Mouse (Mus musculus) adipocyte (in vitro differentiated cells): ENCODE measurements around the gene Zbtb42.

Experiments
- DNase-seq: peaks from one replicate; pipeline ENCODE4 v3.0.0-alpha.2; 2016; ENCODE audit warnings: low spot score

Zbtb42 gene

GRCm38 (mm10) chr12:112661851-112662250, 16.8 kb upstream of the Zbtb42 start:
- DNase-seq, result no peak

DNA sequence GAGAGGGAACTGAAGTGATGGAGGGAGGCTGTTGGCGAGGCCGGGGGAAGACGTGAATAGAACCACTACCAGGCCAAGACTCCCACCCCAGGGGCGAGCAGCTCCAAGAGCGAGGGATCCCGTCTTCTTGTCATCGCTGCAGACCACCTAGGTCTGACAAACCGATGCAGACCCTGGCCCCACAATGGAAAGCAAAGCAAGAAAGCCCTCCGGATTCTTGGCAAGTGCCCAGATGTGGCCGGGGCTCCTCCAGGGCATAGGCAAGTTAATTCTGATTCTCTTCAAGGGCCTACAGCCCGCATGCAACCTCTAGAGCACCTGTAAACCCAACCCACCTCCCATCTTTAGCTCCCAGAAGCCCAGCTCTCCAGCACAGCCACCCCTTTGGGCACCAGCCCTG, 15.3 kb upstream of the Zbtb42 start:
- DNase-seq, result no peak

DNA sequence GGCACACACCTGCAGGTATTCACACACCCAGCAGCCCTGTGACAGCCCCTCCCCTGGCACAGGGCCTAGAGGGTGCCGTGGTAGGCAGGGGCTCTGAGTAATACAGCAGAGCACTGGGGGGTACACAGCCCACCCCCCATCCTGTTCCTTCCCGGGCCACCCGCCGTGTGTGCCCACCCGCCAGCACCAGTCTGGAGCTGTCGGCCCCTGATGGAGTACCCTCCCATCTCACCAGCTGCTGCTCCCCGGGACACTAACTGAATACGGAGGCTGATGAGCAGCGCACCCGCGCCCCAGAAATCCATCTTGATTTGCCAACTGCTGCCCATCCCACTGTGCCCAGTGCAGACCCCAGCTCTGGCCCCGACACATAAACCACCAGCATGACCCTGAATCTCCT, 14.9 kb upstream of the Zbtb42 start:
- no peak for DNase-seq

- DNase-seq, result no peak
Observed at GRCm38 (mm10) chr12:112664124-112664523, 14.5 kb upstream of the Zbtb42 start.

- no peak for DNase-seq
Observed at GRCm38 (mm10) chr12:112664656-112665055, 14.0 kb upstream of the Zbtb42 start.

DNA sequence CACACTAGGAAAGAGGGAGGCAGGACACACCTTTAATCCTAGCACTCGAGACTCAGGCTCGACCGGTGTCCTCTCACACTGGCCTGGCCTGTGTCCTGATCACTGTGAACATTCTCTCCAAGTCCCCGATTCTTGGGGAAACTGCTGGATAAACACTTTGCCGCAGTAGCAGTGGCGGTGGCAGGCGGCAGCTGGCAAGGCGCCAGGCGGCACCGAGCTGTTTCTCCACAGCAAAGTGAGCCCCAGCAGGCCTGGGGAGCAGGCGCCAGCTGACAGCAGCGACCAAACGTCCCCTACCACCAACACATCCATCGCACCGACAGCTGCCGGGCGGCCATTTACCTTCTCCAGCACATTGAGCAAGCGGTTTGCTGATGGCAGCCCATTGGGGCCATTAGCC, 13.2 kb upstream of the Zbtb42 start:
- DNase-seq, result no peak

DNA sequence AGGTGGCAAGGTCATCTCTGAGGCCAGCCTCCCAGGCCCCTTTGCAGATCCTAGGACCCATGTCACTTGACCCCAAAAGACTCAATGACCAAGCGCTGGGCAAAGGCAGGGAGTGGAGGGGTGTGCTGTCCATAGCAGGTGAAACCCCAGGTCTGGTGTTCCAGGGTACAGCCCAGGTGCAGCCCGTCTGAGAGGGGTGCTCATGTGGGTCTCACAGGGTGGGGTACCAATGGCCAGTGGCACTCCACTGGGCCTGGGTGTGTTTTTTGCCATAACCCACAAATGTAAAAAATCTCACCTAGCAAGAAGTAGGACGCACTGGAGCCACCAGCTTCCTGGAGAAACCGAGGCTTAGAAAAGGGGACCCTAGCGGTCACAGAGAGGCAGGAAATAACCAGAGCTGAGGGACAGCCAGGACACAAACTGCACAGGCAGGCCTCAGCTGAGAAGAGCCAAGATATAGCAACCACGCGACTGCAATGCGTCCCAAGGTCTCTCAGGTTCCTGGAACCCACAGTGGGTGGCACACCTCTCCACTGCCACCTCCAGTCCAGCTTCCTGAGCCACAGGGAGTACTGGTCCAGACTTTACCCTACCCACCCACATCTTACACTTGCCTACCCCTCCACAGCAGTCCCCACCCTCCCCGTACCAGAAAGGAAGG, 12.6 kb upstream of the Zbtb42 start:
- DNase-seq, result no peak

- peak; percentile 38 for DNase-seq
Observed at GRCm38 (mm10) chr12:112667619-112668297, 10.9 kb upstream of the Zbtb42 start.

GRCm38 (mm10) chr12:112670718-112671393, 7.8 kb upstream of the Zbtb42 start:
- DNase-seq, result peak; percentile 83

GRCm38 (mm10) chr12:112671891-112672290, 6.7 kb upstream of the Zbtb42 start:
- DNase-seq, result no peak

- peak; percentile 64 for DNase-seq
Observed at GRCm38 (mm10) chr12:112672744-112673575, 5.7 kb upstream of the Zbtb42 start.

DNA sequence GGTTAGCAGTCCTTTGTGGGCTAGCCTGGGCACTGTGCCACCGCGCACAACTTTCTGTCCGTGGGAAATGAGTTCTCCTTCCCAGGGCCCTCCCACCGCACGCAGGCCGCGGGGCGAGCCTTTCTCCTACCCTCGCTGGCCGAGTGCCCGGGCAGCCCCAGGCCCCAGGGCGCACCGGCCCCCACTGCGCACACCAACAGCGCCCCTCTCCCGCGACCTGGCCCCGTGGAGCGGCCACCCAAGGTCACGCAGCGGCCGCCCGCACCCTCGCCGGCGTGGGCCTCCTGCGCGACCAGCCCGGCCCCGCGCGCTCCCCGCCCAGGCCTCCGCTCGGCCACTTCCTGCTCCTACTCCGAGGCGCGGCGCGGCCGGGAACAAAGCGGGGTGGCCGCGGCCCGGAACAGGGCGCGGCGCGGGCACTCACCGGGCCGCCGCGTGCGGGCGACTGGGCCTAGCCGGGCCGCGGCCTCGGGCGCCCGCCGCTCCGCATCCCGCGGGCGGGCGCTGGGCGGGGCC, 5.0 kb upstream of the Zbtb42 start:
- no peak for DNase-seq

DNA sequence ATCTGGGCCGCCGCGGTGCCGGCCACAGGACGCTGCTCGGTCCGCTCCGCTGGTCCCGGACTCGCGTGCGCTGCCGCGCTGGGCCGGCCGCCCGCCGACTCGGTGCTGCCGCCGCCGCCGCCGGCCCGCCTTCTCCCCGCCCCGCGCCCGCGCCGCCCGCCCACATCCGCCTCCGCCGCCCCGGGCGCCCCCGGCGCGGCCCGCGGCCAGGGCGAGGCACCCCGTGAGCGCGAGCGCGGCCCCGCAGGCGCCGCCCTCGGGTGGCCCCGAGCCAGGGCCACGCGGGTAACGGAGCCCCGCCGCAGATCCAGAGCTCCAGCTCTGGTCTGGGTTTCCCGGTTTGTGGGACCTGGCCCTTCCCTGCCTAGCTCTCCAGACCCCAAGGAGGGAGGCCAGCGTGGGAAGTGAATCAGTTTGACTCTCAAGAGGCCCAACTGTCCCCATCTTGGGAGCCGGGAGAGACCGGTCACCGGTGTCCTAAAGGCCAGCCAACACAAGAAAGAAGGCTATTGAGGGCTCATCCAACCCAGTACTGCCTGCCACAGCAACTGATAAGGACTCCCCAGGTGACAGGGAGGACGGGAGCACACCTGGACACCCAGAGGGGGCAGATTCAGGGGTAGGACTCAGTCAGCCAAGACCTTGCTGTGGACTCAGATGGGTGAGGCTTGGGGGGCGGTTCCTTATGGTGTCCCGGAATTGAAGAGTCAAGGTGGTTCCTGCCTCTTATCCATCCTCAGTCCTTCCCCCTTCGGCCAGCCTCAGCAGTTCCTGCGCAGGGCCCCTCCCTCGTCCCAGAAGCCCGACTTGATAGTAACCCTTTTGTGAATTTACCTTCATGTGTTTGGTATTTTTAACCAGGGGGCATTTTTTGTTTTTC, 4.3 kb upstream of the Zbtb42 start, which contains the start of gene Akt1:
Gene Akt1, minus strand, starts transcription at position 753 of the 880 bp plus-strand sequence.
- DNase-seq, result peak; percentile 54

DNA sequence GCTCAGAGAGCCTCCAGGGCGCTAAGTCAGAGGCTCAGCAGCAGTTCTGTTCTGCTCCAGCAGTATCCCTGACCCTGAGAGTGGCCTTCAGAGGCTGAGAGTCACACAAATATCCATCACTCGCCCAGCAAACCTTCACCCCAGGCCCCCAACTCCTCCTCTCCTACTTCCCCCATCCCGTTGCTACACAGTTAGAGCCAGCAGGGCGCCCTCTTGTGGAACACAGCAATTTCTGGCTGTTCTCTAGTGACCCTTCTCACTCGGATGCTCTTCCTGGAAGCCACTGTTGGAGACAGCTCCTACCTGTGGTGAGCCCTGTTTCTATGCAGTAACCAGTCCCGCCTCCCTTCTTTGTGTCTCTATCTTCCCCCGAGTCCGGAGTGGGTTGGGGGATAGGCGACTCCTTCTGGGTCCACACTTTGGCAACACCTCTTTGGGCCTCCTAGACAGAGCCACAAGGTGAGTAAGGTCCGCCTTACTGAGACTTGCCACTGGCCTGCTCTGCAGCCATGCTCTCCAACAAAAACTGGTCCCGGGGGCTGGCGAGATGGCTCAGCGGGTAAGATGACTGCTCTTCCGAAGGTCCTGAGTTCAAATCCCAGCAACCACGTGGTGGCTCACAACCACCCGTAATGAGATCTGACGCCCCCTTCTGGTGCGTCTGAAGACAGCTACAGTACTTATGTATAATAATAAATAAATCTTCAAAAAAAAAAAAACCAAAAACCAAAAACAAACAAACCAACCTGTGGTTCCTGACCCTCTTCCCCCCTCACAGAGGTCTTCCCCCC, 3.2 kb upstream of the Zbtb42 start:
- peak; percentile 83 for DNase-seq

- DNase-seq, result no peak
Observed at GRCm38 (mm10) chr12:112677076-112677475, 1.6 kb upstream of the Zbtb42 start.

- no peak for DNase-seq
Observed at GRCm38 (mm10) chr12:112677943-112678554, 579 bp upstream of the Zbtb42 start.

DNA sequence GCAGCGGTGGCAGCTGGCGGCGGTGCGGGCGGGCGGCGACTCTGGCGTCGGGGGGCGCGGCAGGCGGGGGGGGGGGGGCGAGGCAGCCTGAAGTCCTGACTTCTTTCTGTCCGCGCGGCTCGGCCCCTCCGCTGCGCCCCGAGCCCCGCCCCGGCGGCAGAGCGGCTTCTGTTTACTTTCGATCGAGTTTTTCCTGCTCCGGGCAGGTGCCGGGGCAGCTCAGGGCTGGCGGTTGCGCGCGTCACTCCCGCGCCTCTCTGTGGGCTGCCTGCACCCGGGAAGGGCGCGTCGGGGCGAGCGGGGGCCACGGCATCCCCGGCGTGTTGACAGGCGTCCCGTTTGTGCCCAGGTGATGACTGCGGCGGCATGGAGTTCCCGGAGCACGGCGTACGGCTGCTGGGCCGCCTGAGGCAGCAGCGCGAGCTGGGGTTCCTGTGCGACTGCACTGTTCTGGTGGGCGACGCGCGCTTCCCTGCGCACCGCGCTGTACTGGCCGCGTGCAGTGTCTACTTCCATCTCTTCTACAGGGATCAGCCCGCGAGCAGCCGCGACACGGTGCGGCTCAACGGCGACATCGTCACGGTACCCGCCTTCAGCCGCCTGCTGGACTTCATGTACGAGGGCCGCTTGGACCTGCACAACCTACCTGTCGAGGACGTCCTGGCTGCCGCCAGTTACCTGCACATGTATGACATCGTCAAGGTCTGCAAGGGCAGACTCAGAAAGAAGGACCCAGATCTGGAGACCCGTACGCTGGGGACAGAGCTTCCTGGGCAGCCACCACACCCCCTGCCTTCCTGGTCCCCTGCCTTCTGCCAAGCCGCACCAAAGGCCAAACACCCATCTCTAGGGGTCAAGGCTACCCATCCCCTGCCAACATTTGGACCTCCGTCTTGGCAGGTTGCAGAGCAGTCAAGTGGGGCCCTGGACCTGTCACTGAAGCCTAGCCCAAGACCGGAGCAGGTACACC, 684 bp downstream of the Zbtb42 start:
- no peak for DNase-seq

DNA sequence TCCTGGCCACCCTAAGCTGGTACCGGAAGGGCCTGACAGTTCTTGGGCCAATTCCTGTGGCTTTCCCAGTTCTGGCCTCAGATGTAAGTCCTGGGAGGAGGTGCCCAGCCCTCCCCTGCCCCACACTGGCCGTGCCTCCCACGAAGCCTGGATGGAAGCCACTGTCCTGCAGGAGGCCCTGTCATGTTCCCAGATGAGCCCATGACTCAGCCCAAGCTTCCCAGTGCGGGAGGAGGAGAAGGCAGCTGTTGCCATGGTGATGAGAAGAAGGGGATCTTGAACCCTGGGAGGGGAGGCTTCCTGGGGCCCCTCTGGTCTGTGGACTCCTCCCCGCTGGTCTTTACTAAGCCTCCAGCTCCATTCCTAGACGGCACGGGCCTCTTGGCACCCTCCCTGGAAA, 4.7 kb downstream of the Zbtb42 start:
- peak; percentile 54 for DNase-seq

GRCm38 (mm10) chr12:112688458-112688857, 9.8 kb downstream of the Zbtb42 start:
- no peak for DNase-seq
